Mouse (Mus musculus): Measurements from ENCODE around the gene Birc7.

DNA sequence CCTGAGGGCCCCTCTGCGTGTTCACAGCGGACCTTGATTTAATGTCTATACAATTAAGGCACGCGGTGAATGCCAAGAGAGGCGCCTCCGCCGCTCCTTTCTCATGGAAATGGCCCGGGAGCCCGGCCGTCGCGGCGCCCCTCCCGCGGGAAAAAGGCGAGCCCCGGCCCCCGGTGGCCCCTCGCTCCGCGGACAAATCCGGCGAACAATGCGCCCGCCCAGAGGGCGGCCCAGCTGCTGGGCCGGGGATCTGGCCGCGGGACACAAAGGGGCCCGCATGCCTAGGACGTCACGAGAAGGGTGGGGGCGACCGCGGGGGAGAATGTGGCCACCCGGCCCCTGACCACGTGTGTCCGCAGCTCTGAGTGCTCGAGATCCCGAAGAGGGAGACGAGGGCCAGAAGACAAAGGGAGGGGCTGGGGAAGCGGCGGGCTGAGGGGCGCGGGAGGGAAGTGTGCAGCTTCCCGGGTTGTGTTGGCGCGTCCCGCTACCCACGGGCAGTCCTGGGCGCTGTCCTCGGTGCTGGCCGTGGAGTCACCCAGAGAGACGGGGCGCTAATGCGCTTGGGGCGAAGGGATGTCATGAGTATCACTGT, 34.7 kb upstream of the Birc7 start:
- TF ChIP-seq FLI1 (IDR thresholded peaks at IDR 0.05; ENCODE audit: low read length): no peak
- no peak for TF ChIP-seq GATA1 (IDR thresholded peaks at IDR 0.05; ENCODE audit: borderline replicate concordance, low read length)

All from megakaryocyte, embryonic 14.5 days (primary cell).